Mouse (Mus musculus): ENCODE measurements around the gene Fgfr2.
A peak's percentile ranks its signal among the peaks of the same experiment; 100 is the strongest.

DNA sequence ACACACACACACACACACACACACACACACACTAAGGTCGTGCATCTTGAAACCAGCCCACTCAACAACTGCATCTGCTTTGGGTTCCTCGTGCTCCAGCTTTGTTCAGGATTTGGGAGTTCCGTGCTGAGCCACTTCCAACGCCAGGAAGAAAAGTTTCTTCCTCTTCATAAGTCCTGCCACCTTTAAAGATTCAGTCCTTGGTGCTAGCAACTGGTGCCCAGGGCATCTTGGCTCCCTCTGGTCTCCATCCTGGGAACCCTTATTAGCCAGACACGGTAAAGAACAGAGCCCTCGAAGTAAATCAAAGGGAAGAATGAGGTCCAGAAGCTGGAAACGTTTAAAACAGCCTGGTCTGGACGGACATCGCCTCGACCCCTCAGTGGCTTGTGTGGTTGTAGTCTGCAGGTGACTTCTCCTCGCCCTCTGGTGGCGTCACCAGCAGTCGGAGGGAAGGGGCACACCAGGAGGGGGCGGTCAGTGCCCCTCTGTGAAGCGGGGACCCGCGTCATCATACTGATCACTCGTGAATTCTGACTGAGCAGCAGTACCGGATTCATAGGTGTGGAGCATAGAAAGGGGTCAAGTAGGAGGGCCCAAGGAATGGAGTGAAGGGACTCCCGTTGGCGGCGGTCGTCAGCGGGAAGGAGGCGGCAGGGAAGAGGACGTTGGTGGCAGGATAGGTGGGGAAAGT lies 526.4 kb downstream of the Fgfr2 start:
- TF ChIP-seq EP300 (IDR thresholded peaks at IDR 0.05; ENCODE audit: low read depth) (no peak), CTCF (IDR thresholded peaks at IDR 0.05; ENCODE audit: low read depth) (peak; percentile 32)

Measured in liver, postnatal 0 days (tissue).